Mouse (Mus musculus) left cerebral cortex, adult 9 months (tissue): ENCODE measurements at regions not wholly inside any gene's neighbourhood (a gene's known extent, or its start where the extent isn't known, plus 50 kb on each side); places are given as distances from the start of the nearest gene placed in this dataset.

ENCODE experiments used
- DNase-seq, 2 experiments: peaks; one replicate each; pipeline ENCODE4 v3.0.0; 2022; ENCODE audit warnings: low spot score in 2 of 2

DNA sequence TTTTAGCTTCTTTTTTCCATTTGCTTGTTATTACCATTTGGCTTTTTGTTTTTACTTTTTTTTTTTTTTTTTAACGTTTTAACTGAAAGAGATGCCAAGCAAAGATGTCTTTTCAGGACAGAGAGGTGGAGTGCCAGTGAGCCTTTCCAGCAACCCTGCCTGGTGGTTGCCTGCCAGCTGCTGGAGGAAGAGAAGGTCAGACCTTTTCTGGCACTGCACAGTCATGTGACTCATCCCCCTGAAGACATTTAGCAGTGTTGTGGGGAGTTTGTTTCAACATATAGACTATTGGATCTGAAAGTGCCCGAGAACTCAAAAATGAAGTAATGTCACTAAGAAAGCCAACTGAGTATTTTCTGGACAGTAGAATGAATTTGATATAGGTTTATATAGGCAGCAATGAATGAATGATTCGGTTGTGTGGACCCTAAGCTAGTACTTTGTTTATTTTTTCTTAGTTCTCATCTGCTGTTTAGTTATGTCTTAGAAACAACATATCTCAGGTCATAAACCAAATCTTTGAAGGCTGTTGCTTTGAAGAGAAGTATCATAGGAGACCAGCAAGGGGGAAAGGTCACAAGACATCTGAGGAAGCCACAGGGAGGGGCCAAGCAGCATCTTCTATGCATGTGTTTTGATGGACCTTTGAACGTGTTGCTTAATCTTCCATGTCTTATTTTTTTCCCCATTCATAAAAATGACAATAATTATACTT is 604.2 kb downstream of the Ptprc start:
- DNase-seq, result no peak

GRCm38 (mm10) chr1:137567526-137567925 is 607.3 kb upstream of the Nr5a2 start:
- DNase-seq, result no peak

DNA sequence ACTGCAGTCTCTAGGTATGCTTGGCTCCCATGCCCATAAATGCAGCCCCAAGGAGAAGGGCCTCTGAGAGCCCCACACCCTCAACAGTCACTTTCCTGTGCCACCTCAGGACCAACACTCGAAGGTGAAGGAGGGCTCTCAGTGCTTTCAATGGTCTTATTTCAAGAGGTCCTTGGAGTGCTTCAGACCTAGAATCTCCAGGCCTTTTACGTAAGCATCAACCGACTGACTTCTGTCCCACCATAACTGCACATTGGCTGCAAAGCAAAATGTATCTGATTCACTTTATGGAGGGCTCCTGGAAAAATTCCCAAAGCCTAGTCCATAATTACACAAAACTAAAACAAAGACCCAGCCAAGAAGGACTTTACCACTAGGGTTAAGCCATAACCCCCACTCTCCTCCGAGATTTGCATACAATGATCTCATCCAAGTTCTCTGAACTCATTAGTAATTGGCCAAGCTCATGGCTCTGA is 605.4 kb upstream of the Nr5a2 start:
- no peak for DNase-seq

DNA sequence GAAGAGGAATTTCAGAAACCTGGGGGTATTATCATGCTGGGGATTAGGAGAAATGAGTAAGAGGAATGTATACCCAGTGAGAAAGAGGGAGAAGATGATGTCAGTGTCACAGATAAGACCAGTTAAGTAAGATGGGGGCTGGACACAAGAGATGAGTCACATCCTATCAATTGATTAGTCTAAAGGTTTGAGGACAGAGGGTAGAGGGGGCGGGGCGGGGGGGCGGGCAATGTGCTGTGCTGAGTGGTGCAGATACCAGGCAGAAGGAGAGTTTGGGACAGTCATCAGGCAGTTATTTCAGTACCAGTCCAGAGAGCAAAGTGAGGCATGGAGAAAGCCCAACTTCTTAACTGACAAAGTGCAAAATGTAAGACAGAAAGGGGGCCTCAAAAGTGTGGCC is 601.4 kb upstream of the Nr5a2 start:
- no peak for DNase-seq

- DNase-seq, result no peak
These were observed 600.4 kb upstream of the Nr5a2 start for GRCm38 (mm10) chr1:137560389-137561268.

DNA sequence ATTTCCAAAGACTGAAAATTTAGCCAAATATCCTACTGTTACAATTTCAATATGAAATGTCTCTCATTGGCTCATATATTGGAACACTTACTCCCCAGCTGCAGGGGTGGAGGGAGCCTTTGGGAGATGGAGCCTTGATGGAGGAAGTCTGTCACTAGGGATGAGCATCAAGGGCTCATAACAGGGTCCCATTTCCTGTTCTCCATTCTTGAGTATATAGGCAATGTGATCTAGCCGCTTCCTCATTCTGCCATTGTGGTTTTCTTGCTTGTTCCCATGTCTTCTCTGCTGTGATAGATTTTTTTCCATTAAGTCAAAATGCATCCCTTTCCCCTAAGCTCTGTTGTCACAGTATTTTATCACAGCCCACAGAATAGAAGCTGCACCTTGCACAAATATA is 589.4 kb upstream of the Nr5a2 start:
- no peak for DNase-seq

GRCm38 (mm10) chr1:137545666-137546065 is 585.4 kb upstream of the Nr5a2 start:
- peak; percentile 37 to 54 for DNase-seq

- no peak for DNase-seq
These were observed 583.6 kb upstream of the Nr5a2 start for GRCm38 (mm10) chr1:137543828-137544227.

DNA sequence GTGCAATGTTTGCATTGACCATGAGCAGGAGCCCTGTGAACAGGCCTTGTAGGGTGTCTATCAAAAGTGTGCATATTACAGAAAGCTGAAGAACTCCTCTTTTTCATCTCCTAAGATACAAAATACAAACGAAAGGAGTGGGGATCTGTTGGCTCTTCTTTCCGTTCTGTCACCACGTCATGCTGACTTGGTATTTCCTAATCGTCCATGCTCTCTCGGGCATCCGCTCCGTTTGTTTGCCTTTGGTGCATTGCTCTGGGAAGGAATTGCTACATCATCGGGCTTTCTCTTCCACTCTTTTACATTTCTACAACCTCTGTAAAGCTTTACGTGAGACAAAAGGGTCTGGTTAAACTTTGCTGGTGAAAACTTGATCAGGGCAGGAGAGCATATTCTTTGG is 581.2 kb upstream of the Nr5a2 start:
- DNase-seq, result no peak

DNA sequence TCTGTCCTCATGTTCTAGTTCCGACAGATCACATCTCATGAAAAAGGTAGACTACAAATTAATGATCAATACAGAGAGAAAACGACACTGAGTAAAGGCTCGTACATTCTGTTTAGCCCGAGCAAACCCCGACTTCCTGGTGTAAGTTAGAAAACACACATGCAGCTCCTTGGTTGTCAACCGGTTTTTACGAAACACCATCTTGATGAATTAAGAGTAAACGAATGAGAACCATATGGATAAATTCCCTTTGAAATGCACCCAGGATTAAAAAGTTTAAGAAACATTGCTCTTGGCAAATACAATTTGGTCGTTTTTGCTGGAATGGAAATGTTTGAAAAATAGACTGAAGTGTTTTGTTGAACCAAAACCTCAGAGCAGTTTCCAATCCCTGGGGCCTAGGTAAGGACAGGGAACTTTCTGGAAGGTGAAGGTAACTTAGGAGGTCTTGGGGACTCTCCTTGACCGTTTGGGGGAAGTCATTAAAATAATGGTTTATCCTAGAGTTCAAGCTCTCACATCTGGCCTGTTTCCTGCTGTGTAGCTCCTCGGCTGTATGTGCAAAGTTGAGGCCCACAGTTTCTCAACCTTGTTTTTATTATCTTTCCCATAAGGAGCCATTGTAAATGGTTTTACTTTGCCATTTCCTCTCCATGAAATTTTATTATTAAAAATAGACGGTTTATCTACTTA is 579.3 kb upstream of the Nr5a2 start:
- DNase-seq, result no peak

GRCm38 (mm10) chr1:137514750-137515149 is 554.5 kb upstream of the Nr5a2 start:
- DNase-seq, result no peak

GRCm38 (mm10) chr1:137503704-137504422 is 543.6 kb upstream of the Nr5a2 start:
- no peak for DNase-seq

GRCm38 (mm10) chr1:137488226-137488625 is 528.0 kb upstream of the Nr5a2 start:
- no peak for DNase-seq

GRCm38 (mm10) chr1:137478459-137478858 is 518.2 kb upstream of the Nr5a2 start:
- DNase-seq, result no peak

DNA sequence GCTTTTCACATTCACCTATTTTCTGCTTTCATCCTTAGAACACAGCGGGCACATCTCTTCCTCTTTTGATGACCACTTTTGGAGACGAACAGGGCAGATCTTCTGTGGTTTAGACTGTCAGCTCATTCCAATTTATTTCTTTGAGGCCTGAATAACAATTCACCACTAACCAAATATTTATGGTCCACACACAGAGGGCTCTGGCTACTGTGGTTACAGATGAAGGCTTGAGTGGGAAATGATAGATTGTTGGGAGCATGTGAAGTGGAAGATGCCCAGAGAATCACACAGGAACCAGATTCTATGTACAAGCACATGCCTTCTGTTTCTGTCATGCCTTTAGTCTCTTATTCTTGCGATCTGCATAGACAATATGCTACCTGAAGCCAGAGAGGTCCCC is 517.0 kb upstream of the Nr5a2 start:
- DNase-seq, result no peak

DNA sequence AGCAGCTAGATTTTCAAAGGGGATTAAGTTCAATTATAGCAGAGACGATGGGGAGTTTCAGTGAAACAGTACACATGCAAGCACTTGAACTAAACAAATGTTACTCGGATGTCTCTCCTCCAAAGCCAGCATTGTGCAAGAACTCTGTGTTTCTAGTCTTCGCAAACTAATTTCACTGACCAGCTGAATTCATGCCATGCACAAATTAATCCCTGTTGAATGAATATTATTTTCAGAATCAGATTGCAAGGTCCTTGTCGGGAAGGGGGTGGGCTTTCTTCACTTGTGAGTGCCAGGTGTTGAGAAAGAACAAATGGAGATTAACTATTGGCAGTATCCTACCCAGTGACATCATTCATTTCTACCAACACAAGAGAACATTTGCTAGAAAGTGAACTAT is 514.6 kb upstream of the Nr5a2 start:
- DNase-seq, result no peak

- DNase-seq, result peak; percentile 22 to 36
These were observed 513.8 kb upstream of the Nr5a2 start for GRCm38 (mm10) chr1:137473800-137474685.

GRCm38 (mm10) chr1:137464971-137465370 is 504.7 kb upstream of the Nr5a2 start:
- DNase-seq, result no peak

- DNase-seq, result no peak
These were observed 500.9 kb upstream of the Nr5a2 start for GRCm38 (mm10) chr1:137461189-137461588.

GRCm38 (mm10) chr1:137453446-137454208 is 493.4 kb upstream of the Nr5a2 start:
- peak in 1 of 2 experiments; percentile 28 for DNase-seq
